Mouse (Mus musculus): ENCODE results near the gene Chil1. TPM values are rescaled to one million over a fixed set of nuclear protein-coding genes. Genes with fewer than 3 reads are reported as not detected.
A peak's percentile ranks its signal among the peaks of the same experiment; 100 is the strongest.

Gene Chil1
- total and polyA plus RNA-seq, 2 experiments, result 0.09 to 0.34 TPM

- no peak for DNase-seq (ENCODE audit: extremely low read depth, low read depth, low spot score)
- no peaks in the 10 kb centered on the region for H3K79me2 ChIP-seq (ENCODE audit: control insufficient read depth, insufficient read depth, low read length)
- H3K27me3 ChIP-seq (ENCODE audit: control insufficient read depth, insufficient read depth, low read length), result no peaks in the 10 kb centered on the region
- TF ChIP-seq POLR2A (IDR thresholded peaks at IDR 0.05; ENCODE audit: extremely low read depth, insufficient read depth, low read length) (no peak), CTCF (IDR thresholded peaks at IDR 0.05; ENCODE audit: low read depth, low read length) (no peak)
- 88% methylated on average over 1 of the region's 1 CpGs for WGBS
- H3K9ac ChIP-seq (ENCODE audit: low read depth, low read length), result no peak within 1 kb of the TSS
- H3K4me3 ChIP-seq (ENCODE audit: insufficient read depth, low read depth, low read length), result no peak within 1 kb of the TSS
- H3K36me3 ChIP-seq (ENCODE audit: control insufficient read depth, insufficient read depth, low read length), result no peaks in the 10 kb centered on the region
- H3K4me1 ChIP-seq (ENCODE audit: control insufficient read depth, insufficient read depth, low read length), result no peaks in the 10 kb centered on the region
- H3K27ac ChIP-seq (replicated peaks; ENCODE audit: insufficient read depth, low read depth, low read length), result no peak within 1 kb of the TSS
Measured at GRCm38 (mm10) chr1:134193126-134193525, 11.2 kb downstream of the Chil1 start, which contains the start of gene Mybph. Gene Mybph (plus strand): TSS chr1:134193448.

- no peak for DNase-seq (ENCODE audit: extremely low read depth, low read depth, low spot score)
- Histone ChIP-seq H3K9ac (ENCODE audit: low read depth, low read length) (no peak overlapping the region), H3K27ac (replicated peaks; ENCODE audit: insufficient read depth, low read depth, low read length) (no peak overlapping the region), H3K4me1 (ENCODE audit: control insufficient read depth, insufficient read depth, low read length) (no peaks in the 10 kb centered on the region), H3K4me3 (ENCODE audit: insufficient read depth, low read depth, low read length) (no peak overlapping the region), H3K79me2 (ENCODE audit: control insufficient read depth, insufficient read depth, low read length) (no peaks in the 10 kb centered on the region), H3K27me3 (ENCODE audit: control insufficient read depth, insufficient read depth, low read length) (no peaks in the 10 kb centered on the region), H3K36me3 (ENCODE audit: control insufficient read depth, insufficient read depth, low read length) (no peaks in the 10 kb centered on the region)
- TF ChIP-seq CTCF (IDR thresholded peaks at IDR 0.05; ENCODE audit: low read depth, low read length) (no peak), POLR2A (IDR thresholded peaks at IDR 0.05; ENCODE audit: extremely low read depth, insufficient read depth, low read length) (no peak)
- 66% methylated on average over 7 of the region's 7 CpGs for WGBS
Measured at GRCm38 (mm10) chr1:134193674-134194197, 11.8 kb downstream of the Chil1 start.

DNA sequence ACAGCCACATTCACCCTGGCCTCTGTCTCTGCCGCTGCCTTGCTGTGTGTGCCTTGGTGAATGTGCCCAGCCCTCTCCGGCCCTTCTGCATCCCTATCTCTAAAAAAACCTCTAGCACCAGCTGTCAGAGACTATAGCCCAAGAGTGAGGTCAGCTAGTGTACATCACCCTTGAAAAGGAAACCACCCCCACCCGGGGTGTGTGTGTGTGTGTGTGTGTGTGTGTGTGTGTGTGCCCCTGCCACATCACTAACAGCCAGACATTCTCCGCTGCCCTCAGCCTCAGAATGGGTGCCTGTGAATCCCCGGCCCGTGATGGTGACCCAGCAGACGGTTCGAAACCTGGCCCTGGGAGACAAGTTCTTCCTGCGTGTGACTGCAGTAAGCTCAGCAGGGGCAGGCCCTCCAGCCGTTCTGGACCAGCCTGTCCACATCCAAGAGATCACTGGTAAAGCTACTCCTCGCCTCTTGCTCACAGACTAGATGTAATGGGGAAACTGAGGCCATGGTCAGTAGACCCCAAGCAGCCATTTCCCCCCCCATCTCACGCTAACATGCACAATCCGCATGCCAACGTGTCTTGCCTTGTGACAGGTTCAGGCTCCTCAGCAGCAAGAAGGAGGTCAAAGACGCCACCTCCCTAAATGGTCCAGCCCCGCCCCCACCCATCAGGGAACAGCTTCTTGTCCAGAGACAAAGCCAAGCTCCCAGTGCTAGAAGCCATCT is 12.5 kb downstream of the Chil1 start:
- no peak for DNase-seq (ENCODE audit: extremely low read depth, low read depth, low spot score)
- no peak overlapping the region for H3K4me3 ChIP-seq (ENCODE audit: insufficient read depth, low read depth, low read length)
- no peak overlapping the region for H3K27ac ChIP-seq (replicated peaks; ENCODE audit: insufficient read depth, low read depth, low read length)

DNA sequence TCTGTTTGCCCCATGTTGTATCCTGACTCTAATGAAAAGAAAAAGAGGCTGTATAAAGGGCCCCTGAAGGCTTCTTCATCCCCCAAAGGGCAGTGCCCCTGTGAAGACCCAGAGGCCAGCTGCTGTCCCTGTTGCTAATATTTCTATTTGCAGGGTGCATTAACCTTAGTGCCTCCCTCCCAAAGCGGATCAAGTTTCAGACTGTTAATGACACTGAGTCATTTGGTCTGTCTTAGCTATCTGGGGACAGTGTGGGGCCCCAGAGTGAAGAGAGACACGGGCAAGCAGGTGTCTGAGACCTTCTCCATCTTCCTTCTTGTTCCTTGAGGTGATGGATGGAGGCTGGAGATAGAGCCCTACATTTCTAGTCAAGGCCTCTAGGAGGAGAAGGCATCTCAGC is 13.1 kb downstream of the Chil1 start:
- Histone ChIP-seq H3K27ac (replicated peaks; ENCODE audit: insufficient read depth, low read depth, low read length) (no peak overlapping the region), H3K4me1 (ENCODE audit: control insufficient read depth, insufficient read depth, low read length) (no peaks in the 10 kb centered on the region), H3K9ac (ENCODE audit: low read depth, low read length) (no peak overlapping the region), H3K36me3 (ENCODE audit: control insufficient read depth, insufficient read depth, low read length) (no peaks in the 10 kb centered on the region), H3K4me3 (ENCODE audit: insufficient read depth, low read depth, low read length) (no peak overlapping the region), H3K27me3 (ENCODE audit: control insufficient read depth, insufficient read depth, low read length) (no peaks in the 10 kb centered on the region), H3K79me2 (ENCODE audit: control insufficient read depth, insufficient read depth, low read length) (no peaks in the 10 kb centered on the region)
- WGBS, result 72% methylated on average over 2 of the region's 2 CpGs
- TF ChIP-seq POLR2A (IDR thresholded peaks at IDR 0.05; ENCODE audit: extremely low read depth, insufficient read depth, low read length) (no peak), CTCF (IDR thresholded peaks at IDR 0.05; ENCODE audit: low read depth, low read length) (no peak)
- no peak for DNase-seq (ENCODE audit: extremely low read depth, low read depth, low spot score)

More for the DNA sequence above, 12.5 kb downstream of the Chil1 start:
- no peaks in the 10 kb centered on the region for H3K4me1 ChIP-seq (ENCODE audit: control insufficient read depth, insufficient read depth, low read length)
- 85% methylated on average over 16 of the region's 16 CpGs for WGBS
- H3K79me2 ChIP-seq (ENCODE audit: control insufficient read depth, insufficient read depth, low read length), result no peaks in the 10 kb centered on the region
- H3K36me3 ChIP-seq (ENCODE audit: control insufficient read depth, insufficient read depth, low read length), result no peaks in the 10 kb centered on the region
- H3K9ac ChIP-seq (ENCODE audit: low read depth, low read length), result no peak overlapping the region
- no peak for TF ChIP-seq CTCF (IDR thresholded peaks at IDR 0.05; ENCODE audit: low read depth, low read length)
- no peak for TF ChIP-seq POLR2A (IDR thresholded peaks at IDR 0.05; ENCODE audit: extremely low read depth, insufficient read depth, low read length)
- H3K27me3 ChIP-seq (ENCODE audit: control insufficient read depth, insufficient read depth, low read length), result no peaks in the 10 kb centered on the region

DNA sequence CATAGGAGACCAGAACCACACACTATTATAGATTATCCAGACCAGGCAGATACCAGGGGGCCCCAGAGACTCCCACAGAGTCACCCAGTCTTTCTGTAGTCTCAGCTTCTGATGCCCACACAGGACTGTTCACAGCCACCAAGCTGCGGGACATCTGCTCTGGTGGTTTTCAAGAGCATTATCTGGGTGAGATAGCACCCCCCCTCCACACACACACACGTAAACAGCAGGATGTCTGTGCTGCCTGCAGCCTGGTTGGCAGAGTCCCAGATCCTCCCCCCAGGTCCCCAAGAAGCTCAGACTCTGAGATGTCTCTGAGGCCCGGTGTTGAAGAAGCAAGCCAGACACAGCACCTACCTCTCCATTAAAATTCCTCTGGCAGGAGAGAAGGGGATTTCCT is 13.6 kb downstream of the Chil1 start:
- DNase-seq (ENCODE audit: extremely low read depth, low read depth, low spot score), result no peak
- no peaks in the 10 kb centered on the region for H3K27me3 ChIP-seq (ENCODE audit: control insufficient read depth, insufficient read depth, low read length)
- no peak overlapping the region for H3K4me3 ChIP-seq (ENCODE audit: insufficient read depth, low read depth, low read length)
- 76% methylated on average over 3 of the region's 3 CpGs for WGBS
- no peak overlapping the region for H3K9ac ChIP-seq (ENCODE audit: low read depth, low read length)
- H3K36me3 ChIP-seq (ENCODE audit: control insufficient read depth, insufficient read depth, low read length), result no peaks in the 10 kb centered on the region
- no peak overlapping the region for H3K27ac ChIP-seq (replicated peaks; ENCODE audit: insufficient read depth, low read depth, low read length)
- no peaks in the 10 kb centered on the region for H3K79me2 ChIP-seq (ENCODE audit: control insufficient read depth, insufficient read depth, low read length)
- TF ChIP-seq POLR2A (IDR thresholded peaks at IDR 0.05; ENCODE audit: extremely low read depth, insufficient read depth, low read length), result no peak
- no peak for TF ChIP-seq CTCF (IDR thresholded peaks at IDR 0.05; ENCODE audit: low read depth, low read length)
- no peaks in the 10 kb centered on the region for H3K4me1 ChIP-seq (ENCODE audit: control insufficient read depth, insufficient read depth, low read length)

- Histone ChIP-seq H3K4me1 (ENCODE audit: control insufficient read depth, insufficient read depth, low read length) (no peaks in the 10 kb centered on the region), H3K27ac (replicated peaks; ENCODE audit: insufficient read depth, low read depth, low read length) (no peak overlapping the region), H3K27me3 (ENCODE audit: control insufficient read depth, insufficient read depth, low read length) (no peaks in the 10 kb centered on the region), H3K4me3 (ENCODE audit: insufficient read depth, low read depth, low read length) (peak overlapping the region; percentile 1; the same call in 1 of the 2 replicates), H3K79me2 (ENCODE audit: control insufficient read depth, insufficient read depth, low read length) (no peaks in the 10 kb centered on the region), H3K9ac (ENCODE audit: low read depth, low read length) (no peak overlapping the region), H3K36me3 (ENCODE audit: control insufficient read depth, insufficient read depth, low read length) (no peaks in the 10 kb centered on the region)
- WGBS, result 77% methylated on average over 4 of the region's 4 CpGs
- 0 out of 2 replicates have a peak, but pooled peaks have one; percentile 0 for TF ChIP-seq CTCF (IDR thresholded peaks at IDR 0.05; ENCODE audit: low read depth, low read length)
- no peak for TF ChIP-seq POLR2A (IDR thresholded peaks at IDR 0.05; ENCODE audit: extremely low read depth, insufficient read depth, low read length)
- DNase-seq (ENCODE audit: extremely low read depth, low read depth, low spot score), result no peak
Measured at GRCm38 (mm10) chr1:134195979-134196378, 14.0 kb downstream of the Chil1 start.

Measured in liver, adult 2 months (tissue).